Mouse (Mus musculus) cerebellum, adult (tissue): ENCODE results near the gene Ptcd3.
A peak's percentile ranks its signal among the peaks of the same experiment; 100 is the strongest.
"Not testable (repeated sequence)": the region's sequence is repeated elsewhere in the genome, so short reads cannot be mapped to it uniquely, and the experiment has no call there.

Experiments used
- ATAC-seq: cut with Nextera tagmentation; 2 replicates; pipeline ENCODE4 v1.9.2; 2017; ENCODE audit warnings: mild to moderate bottlenecking, moderate library complexity, mixed read lengths; ENCODE audit not compliant: insufficient number of reproducible peaks, low FRiP score, low TSS enrichment

Gene Ptcd3

DNA sequence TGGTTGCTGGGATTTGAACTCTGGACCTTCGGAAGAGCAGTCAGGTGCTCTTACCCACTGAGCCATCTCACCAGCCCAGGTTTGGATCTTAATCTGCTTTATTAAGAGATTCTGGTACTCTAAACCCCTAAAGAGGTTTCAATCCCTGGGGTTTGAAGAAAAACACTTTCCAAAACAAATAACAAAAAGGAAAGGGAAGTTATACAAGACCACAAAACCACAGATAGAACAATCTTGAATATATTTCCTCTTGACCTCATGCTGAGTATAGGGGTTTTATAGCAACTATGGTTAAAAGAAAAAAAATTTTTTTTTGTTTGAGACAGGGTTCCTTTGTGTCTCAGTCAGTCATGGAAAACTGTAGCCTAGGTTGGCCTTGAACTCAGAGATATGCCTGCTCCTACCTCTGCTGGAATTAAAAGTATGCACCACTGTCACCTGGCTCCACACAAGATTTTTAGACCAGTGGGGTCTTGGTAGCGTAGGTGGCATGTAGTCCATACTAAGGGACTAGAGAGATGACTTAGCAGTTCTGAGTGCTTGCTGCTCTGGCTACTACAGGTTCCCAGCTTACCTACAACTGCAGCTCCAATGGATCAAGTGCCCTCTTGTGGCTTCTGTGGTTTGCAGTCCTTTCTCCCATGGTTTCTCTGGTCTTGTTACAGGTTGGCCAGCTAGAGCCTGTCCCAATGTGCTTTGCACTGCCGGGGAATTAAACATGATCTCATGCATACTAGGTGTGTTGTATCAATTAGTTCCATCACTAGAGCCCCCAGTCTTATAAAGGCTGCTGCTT is 30.4 kb downstream of the Ptcd3 start:
- no peak for ATAC-seq

DNA sequence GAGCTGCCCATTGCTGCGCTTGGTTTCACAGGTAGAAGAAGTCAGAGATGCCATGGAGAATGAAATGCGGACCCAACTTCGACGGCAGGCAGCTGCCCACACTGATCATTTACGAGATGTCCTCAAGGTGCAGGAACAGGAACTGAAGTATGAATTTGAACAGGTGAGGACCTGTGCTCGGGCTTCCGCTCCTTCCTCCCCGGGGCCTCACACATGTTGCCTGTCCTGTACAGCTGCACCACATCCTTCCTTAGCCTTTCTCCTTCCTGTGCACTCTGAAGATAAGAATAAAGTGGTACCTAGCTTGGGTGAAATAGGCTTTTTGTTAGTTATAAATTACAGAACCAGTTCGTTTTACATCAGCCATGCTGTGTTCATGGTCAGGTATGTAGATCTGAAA is 37.2 kb downstream of the Ptcd3 start:
- no peak for ATAC-seq

DNA sequence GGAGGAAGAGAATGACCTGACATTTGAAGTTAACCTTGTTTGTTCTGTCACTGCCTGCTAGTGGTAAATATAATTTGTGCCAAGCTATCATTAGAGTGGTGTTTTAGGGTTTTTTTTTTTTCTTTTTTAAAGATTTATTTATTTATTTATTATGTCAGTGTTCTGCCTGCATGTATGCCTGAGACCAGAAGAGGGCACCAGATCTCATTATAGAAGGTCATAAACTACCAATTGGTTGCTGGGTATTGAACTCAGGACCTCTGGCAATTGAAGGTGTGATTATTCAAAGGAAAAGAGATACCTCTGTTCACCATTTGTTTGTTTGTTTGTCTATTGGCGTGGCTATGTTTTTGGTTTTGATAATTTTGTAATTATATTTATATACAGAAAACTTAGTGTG is 39.7 kb downstream of the Ptcd3 start:
- no peak for ATAC-seq

DNA sequence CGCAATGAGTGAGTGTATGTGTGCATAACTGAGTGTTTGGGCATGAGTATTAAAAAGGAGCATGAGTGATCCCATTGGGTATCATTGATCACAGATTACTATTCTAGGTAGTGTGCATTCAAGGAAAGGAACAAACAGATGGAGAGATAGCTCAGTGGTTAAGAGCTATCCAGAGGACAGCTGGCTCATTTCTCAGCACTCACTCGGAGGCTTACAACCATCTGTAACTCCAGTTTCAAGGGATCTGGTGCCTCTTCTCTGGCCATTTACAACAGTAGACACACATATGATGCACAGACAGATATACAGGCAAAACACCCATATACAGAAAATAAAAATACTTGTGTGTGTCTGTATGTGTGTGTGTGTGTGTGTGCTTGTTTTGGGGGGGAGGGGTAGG is 40.8 kb downstream of the Ptcd3 start:
- no peak for ATAC-seq

DNA sequence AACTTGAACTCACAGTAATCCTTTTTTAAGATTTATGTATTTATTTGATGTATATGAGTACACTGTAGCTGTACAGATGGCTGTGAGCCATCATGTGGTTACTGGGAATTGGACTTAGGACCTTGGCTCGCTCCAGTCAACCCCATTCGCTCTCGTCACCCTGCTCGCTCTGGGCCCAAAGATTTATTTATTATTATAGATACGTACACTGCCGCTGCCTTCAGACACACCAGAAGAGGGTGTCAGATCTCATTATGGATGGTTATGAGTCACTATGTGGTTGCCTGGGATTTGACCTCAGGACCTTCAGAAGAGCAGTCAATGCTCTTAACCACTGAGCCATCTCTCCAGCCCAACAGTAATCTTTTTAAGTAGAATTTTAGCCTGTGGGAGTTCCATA is 61.6 kb downstream of the Ptcd3 start:
- ATAC-seq = not testable (repeated sequence)

DNA sequence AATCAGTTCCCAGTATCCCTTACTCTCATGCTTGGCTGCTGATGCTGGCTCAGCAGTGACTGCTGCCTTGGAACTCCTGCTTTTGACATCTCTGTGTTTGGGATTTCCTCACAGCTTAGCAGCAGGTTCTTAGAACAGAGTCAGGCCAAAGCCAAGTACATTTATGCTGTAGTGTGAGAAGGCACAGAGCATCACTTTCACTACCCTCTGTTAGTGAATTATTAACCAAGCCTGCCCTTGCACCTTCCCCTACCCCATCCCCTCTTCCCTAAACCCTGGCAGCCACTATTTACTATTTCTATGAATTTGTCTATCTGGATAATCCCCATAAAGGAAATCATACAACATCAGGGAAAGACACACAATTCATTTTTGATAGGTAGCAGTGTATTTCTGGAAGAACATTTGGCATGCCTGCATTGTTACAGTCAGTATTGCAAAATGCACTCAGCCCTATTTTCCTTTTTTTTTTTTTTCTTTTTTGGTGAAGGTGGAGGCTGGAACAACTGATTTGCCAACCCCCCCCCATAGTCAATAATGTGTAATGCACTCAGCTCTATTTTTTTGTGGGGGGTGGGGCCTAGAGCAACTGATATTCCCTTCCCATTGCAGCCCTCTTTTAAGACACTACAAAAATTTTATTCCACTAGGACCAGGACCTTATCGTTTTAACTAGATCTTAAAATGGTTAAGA is 67.8 kb downstream of the Ptcd3 start:
- no peak for ATAC-seq

DNA sequence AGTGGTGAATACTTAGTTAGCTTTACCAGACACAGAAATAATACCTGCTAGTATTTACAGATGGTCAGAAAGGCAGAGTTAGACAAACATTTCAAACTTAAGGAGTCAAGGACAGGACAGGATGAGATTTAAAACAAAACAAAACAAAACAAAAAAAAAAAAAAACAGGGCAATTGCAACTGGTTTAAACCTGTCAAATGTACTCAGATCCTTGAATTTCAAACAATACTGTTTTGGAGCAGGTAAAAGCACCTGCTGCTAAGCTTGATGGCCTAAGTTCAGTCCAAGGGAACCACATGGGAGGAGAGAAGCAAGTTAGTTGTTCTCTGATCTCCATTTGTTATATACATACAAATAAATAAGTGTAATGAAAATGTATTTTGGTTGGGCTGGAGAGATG is 68.7 kb downstream of the Ptcd3 start:
- no peak for ATAC-seq

DNA sequence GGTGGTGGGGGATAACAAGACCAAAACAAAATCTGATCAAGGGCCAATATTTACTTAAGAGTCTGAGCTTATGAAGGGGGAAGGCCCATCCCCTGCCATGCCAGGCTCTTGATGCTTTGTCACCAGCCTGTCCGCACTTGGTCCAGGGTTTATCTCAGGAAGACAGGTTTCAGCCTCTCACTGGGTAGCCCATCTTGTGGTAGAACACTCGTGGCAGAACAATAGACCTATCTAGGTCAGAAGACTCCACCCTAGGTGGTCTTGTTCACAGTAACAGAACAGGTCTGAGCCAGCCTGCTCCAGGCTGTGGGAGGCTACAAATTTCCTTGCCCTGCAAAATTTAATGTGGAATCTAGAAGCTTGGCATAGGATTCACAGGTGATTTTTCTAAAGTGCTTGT is 71.7 kb downstream of the Ptcd3 start:
- no peak for ATAC-seq

DNA sequence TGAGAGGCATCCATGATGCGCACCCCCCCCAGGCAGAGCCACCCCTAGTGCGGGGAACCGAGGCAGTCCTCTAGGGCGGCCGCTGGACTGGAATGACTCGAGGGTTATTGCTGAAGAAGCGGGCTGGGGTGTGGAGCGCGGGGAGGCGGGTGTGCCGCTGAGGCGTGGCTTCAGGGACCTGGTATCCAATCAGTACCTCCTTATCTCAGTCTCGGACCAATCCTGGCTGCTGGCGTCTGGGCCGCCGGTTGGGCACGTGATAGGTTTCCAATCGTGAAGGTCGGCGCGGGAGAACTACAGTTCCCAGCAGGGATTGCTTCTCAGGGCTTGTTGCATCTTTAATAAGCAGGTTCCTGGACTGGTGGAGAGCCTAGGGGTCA is 77.0 kb downstream of the Ptcd3 start:
- peak; percentile 98 for ATAC-seq

DNA sequence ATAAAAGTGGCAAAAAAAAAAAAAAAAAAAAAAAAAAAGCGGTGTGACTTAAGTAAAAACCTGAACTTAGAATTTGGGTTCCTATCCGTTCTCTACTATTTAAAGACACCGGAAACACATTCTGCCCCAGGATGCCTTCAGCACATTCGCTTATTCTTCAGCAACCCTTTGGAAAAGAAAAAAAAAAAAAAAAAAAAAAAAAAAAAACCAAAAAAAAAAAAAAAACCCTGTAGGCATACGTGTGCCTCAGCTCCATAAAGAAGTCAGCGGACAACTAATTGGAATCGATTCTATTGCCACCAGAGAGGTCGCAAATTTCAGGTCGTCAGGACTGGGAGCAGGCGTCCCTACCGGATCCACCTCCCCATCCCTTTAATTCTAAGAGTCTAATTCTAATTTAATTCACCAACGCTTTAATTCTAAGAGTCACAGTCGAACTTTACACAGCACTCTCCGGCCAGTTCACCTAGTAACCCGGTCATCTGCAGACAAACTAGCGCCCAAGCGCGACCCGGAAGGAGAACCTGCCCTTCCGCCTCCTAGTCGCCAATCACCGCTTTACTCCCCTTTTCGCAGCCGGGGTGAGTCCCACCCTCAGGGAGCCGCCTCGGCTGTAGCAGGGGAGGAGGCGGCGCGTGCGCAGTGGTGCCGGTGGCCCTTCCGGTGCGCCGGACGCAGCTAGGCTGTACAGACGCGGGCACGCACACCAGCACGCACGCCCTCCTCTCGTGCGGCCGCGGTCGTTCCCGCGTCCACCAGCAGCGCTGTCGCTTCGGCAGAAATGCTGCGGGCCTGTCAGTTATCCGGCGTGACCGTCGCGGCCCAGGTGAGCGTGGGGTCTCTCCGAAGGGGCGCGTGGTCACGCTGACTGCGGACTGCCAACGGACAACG is 77.6 kb downstream of the Ptcd3 start, which contains the start of gene Immt:
Gene Immt (plus strand): TSS at position 642 of the 891 bp plus-strand sequence.
- ATAC-seq = peak; percentile 96
